Mouse (Mus musculus): ENCODE data around the gene Cul7. TPM values are rescaled to one million over a fixed set of nuclear protein-coding genes. Genes with fewer than 3 reads are reported as not detected.

Gene Cul7
- polyA plus RNA-seq, 1 experiment, result 30.2 TPM

DNA sequence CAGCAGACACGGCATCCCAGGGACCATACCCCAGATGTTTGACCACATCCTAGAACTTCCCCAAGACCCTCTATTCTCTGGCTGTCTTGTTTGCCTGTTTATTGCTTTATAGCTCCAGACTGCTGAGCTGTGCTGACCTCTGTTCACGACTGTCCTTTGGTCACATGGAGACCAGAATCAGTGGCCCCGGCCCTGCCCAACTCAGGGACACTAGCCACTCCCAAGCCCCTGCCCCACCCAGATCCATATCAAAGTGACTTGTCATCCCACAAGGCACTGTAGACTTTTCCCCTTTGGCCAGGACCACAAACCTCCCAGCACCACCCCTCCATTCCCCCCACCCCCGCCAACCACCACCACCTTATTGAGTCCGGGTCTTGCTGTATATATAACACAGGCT, 49.1 kb downstream of the Cul7 start:
- Histone ChIP-seq H3K27me3 (replicated peaks; ENCODE audit: control insufficient read depth, insufficient read depth, low read length) (no peaks in the 10 kb centered on the region), H3K27ac (ENCODE audit: insufficient read depth, low read depth, low read length) (no peak overlapping the region), H3K36me3 (ENCODE audit: control insufficient read depth, insufficient read depth, low read length) (no peaks in the 10 kb centered on the region), H3K4me1 (ENCODE audit: control insufficient read depth, insufficient read depth, low read length) (peaks cover 3% of the 10 kb centered on the region; the same call in 1 of the 2 replicates), H3K4me3 (ENCODE audit: insufficient read depth, low read depth, low read length) (no peak overlapping the region)
- TF ChIP-seq CTCF (conservative IDR thresholded peaks at IDR 0.05; ENCODE audit: insufficient read depth, insufficient read length, low read depth, low read length) (no peak), POLR2A (IDR thresholded peaks at IDR 0.05; ENCODE audit: low read depth, low read length) (no peak)
- no peak for DNase-seq
- 72% methylated on average over 5 of the region's 5 CpGs for WGBS

DNA sequence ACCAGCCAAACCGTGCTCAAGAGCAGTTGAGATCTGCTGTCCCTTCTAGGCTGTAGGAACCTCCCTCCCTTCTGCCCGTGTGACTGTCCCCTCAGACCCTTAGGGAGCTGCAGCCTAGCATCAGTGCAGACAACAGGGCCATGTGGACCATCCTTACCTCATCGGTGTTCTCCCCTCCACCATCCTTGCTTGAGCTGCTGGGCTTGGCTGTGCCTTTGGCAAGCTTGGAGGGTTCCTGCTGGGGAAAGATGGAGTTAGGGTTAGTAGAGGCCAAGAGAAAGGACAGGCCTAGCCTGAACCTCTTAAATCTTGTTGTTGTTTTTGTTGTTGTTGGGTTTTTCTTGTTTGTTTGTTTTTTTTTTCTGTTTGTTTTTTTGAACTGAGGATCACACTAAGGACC, 49.8 kb downstream of the Cul7 start:
- DNase-seq, result no peak
- no peak overlapping the region for H3K4me3 ChIP-seq (ENCODE audit: insufficient read depth, low read depth, low read length)
- TF ChIP-seq CTCF (conservative IDR thresholded peaks at IDR 0.05; ENCODE audit: insufficient read depth, insufficient read length, low read depth, low read length) (no peak), POLR2A (IDR thresholded peaks at IDR 0.05; ENCODE audit: low read depth, low read length) (no peak)
- H3K27ac ChIP-seq (ENCODE audit: insufficient read depth, low read depth, low read length), result no peak overlapping the region
- H3K27me3 ChIP-seq (replicated peaks; ENCODE audit: control insufficient read depth, insufficient read depth, low read length), result no peaks in the 10 kb centered on the region
- H3K4me1 ChIP-seq (ENCODE audit: control insufficient read depth, insufficient read depth, low read length), result peaks cover 3% of the 10 kb centered on the region; the same call in 1 of the 2 replicates
- no peaks in the 10 kb centered on the region for H3K36me3 ChIP-seq (ENCODE audit: control insufficient read depth, insufficient read depth, low read length)
- WGBS, result 79% methylated on average over 3 of the region's 3 CpGs

DNA sequence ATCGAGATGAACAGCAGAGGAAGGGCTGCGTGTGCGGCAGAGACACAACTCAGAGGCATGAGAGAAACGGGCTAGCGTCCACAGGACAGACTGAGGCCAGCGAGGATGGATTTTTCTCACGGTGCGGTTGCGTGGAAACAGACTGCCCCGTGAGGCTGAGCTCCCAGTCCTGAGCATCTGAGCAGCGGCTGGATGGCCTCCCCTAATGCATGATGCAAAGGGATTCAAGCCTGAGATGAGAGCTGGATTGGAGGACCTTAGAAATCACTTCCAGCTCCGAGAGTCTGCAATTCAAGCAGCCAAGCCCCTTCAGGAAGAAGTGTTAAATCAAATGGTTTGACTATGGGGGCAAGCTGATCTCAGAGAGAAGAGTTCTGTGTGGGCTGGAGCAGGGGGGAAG, 51.4 kb downstream of the Cul7 start:
- Histone ChIP-seq H3K36me3 (ENCODE audit: control insufficient read depth, insufficient read depth, low read length) (no peaks in the 10 kb centered on the region), H3K27ac (ENCODE audit: insufficient read depth, low read depth, low read length) (no peak overlapping the region), H3K4me3 (ENCODE audit: insufficient read depth, low read depth, low read length) (no peak overlapping the region), H3K27me3 (replicated peaks; ENCODE audit: control insufficient read depth, insufficient read depth, low read length) (no peaks in the 10 kb centered on the region), H3K4me1 (ENCODE audit: control insufficient read depth, insufficient read depth, low read length) (peaks cover 3% of the 10 kb centered on the region; the same call in 1 of the 2 replicates)
- TF ChIP-seq POLR2A (IDR thresholded peaks at IDR 0.05; ENCODE audit: low read depth, low read length) (no peak), CTCF (conservative IDR thresholded peaks at IDR 0.05; ENCODE audit: insufficient read depth, insufficient read length, low read depth, low read length) (no peak)
- 63% methylated on average over 12 of the region's 12 CpGs for WGBS
- no peak for DNase-seq

DNA sequence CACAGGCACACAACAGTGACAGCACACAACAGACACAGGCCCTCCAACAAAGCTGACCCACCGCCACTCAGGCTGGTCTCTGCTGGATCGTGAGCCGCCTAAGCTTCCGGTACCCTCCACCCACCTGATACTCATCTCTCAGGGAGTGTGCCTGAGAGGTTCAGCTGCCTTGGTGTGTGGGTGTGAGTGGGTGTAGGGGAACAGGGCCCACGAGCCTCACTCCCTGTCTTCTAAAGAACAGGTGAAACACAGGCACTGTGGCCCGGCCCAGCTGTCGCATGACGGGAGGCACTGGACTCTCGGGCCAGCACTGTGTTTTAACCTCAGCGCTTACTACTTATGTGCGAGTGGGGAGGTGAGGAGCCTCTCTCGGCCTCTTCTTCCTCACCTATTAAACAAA, 52.0 kb downstream of the Cul7 start:
- H3K36me3 ChIP-seq (ENCODE audit: control insufficient read depth, insufficient read depth, low read length), result no peaks in the 10 kb centered on the region
- peaks cover 3% of the 10 kb centered on the region; the same call in 1 of the 2 replicates for H3K4me1 ChIP-seq (ENCODE audit: control insufficient read depth, insufficient read depth, low read length)
- WGBS, result 85% methylated on average over 12 of the region's 12 CpGs
- DNase-seq, result no peak
- no peak overlapping the region for H3K4me3 ChIP-seq (ENCODE audit: insufficient read depth, low read depth, low read length)
- no peaks in the 10 kb centered on the region for H3K27me3 ChIP-seq (replicated peaks; ENCODE audit: control insufficient read depth, insufficient read depth, low read length)
- H3K27ac ChIP-seq (ENCODE audit: insufficient read depth, low read depth, low read length), result no peak overlapping the region
- no peak for TF ChIP-seq CTCF (conservative IDR thresholded peaks at IDR 0.05; ENCODE audit: insufficient read depth, insufficient read length, low read depth, low read length)
- no peak for TF ChIP-seq POLR2A (IDR thresholded peaks at IDR 0.05; ENCODE audit: low read depth, low read length)

DNA sequence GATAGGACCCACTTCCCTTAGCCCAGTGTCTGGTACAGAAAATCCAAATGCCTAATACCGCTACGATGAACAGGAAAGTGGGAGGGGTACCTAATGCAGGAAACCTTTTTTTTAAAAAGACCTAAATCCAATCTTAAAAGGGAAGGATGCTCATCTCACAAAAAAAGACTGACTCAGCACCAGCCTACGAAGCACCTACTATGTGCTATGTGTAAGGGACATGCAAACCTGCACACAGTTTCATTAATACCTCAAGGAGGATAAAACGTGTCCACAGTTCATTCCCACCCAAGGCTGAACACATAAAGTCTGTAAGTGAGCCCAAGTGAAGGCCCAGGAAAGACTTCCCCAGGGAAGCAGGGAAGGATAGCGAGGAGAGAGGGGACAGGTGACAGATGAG, 52.4 kb downstream of the Cul7 start:
- Histone ChIP-seq H3K27ac (ENCODE audit: insufficient read depth, low read depth, low read length) (no peak overlapping the region), H3K4me3 (ENCODE audit: insufficient read depth, low read depth, low read length) (no peak overlapping the region), H3K36me3 (ENCODE audit: control insufficient read depth, insufficient read depth, low read length) (no peaks in the 10 kb centered on the region), H3K4me1 (ENCODE audit: control insufficient read depth, insufficient read depth, low read length) (peaks cover 3% of the 10 kb centered on the region; the same call in 1 of the 2 replicates), H3K27me3 (replicated peaks; ENCODE audit: control insufficient read depth, insufficient read depth, low read length) (no peaks in the 10 kb centered on the region)
- 85% methylated on average over 5 of the region's 5 CpGs for WGBS
- DNase-seq, result no peak
- TF ChIP-seq CTCF (conservative IDR thresholded peaks at IDR 0.05; ENCODE audit: insufficient read depth, insufficient read length, low read depth, low read length) (no peak), POLR2A (IDR thresholded peaks at IDR 0.05; ENCODE audit: low read depth, low read length) (no peak)

DNA sequence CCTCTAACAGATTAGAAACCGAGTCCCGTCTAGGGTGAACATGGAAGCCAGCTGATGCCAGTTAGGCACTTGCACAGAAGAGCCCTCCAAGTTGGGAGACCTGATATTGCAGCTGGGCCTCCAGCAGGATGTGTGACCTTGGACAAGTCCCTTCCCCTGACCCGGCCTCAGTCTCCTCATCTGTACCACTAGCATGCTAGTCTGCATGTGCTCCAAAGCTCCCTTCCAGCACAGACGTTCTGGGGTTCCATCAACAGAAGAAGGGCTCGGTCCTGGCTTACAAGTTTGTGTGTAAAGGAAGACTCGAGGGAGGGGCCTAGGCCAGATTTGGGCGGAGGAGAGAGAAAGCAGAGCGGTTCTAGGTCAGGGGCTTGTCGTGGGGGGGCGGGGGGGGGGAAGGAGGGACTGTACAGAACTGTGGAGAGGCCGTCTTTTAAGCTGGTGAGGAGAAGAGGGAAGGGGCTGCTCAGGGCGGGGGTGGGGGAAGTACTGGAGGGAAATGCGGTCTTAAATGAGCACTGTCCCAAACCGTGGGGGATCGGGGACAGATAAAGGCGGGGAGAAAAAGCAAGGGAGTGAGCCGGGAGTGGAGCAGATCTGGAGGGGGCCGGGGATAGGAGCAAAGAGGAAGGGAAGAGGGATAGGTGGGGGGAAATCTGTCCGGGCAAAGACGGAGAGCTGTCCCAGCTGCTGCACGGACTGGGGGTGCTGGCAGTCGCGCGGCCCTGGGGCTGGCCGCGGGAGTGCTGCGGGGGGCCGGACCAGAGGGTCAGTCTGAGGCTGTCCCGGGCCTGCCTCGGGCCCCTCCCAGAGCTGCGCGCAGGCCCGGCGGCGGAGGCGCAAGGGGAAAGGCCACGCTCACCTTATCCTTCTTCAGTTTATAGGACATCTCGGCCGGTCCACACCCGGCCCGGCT, 54.1 kb downstream of the Cul7 start:
- H3K36me3 ChIP-seq (ENCODE audit: control insufficient read depth, insufficient read depth, low read length), result no peaks in the 10 kb centered on the region
- H3K4me1 ChIP-seq (ENCODE audit: control insufficient read depth, insufficient read depth, low read length), result peaks cover 3% of the 10 kb centered on the region; the same call in 1 of the 2 replicates
- no peaks in the 10 kb centered on the region for H3K27me3 ChIP-seq (replicated peaks; ENCODE audit: control insufficient read depth, insufficient read depth, low read length)
- H3K4me3 ChIP-seq (ENCODE audit: insufficient read depth, low read depth, low read length), result peak overlapping the region; percentile 76
- TF ChIP-seq POLR2A (IDR thresholded peaks at IDR 0.05; ENCODE audit: low read depth, low read length) (no peak), CTCF (conservative IDR thresholded peaks at IDR 0.05; ENCODE audit: insufficient read depth, insufficient read length, low read depth, low read length) (no peak)
- 6% methylated on average over 41 of the region's 41 CpGs for WGBS
- peak overlapping the region; percentile 44 for H3K27ac ChIP-seq (ENCODE audit: insufficient read depth, low read depth, low read length)
- no peak for DNase-seq

Measured in kidney, adult 2 months (tissue).